Mouse (Mus musculus) spleen, adult 2 months (tissue): ENCODE results near the gene BC067074. TPM values are rescaled to one million over a fixed set of nuclear protein-coding genes. Genes with fewer than 3 reads are reported as not detected.
A peak's percentile ranks its signal among the peaks of the same experiment; 100 is the strongest.

ENCODE experiments used
- DNase-seq, 2 experiments: peaks; one replicate each; pipeline versions ENCODE4 v3.0.0 to v3.0.0-alpha.2; 2012 to 2021; ENCODE audit warnings: low spot score in 2 of 2, low read depth in 1 of 2
- H3K27ac ChIP-seq: fragments of 200-500 bp; 2 replicates; pipeline ENCODE4 v1.5.1; 2012; ENCODE audit warnings: low read length, inconsistent platforms; ENCODE audit not compliant: insufficient read depth
- H3K27me3 ChIP-seq: fragments of 200-500 bp; 2 replicates; pipeline ENCODE4 v1.6.1; 2012; ENCODE audit warnings: mild to moderate bottlenecking, moderate library complexity, low read length, inconsistent platforms; ENCODE audit not compliant: control insufficient read depth, insufficient read depth
- H3K36me3 ChIP-seq: fragments of 200-500 bp; 2 replicates; pipeline ENCODE4 v1.6.1; 2012; ENCODE audit warnings: mild to moderate bottlenecking, low read length, inconsistent platforms; ENCODE audit not compliant: control insufficient read depth, insufficient read depth
- H3K4me1 ChIP-seq: fragments of 200-500 bp; 2 replicates; pipeline ENCODE4 v1.6.1; 2011; ENCODE audit warnings: inconsistent platforms; ENCODE audit not compliant: control insufficient read depth, insufficient read depth, insufficient read length
- H3K4me3 ChIP-seq: fragments of 200-500 bp; 2 replicates; pipeline ENCODE4 v1.5.1; 2011; ENCODE audit warnings: mild to moderate bottlenecking, inconsistent platforms; ENCODE audit not compliant: insufficient read depth, insufficient read length; ENCODE audit errors: extremely low read depth
- CTCF ChIP-seq: fragments of 200-500 bp; IDR thresholded peaks from 2 replicates; pipeline ENCODE4 v1.5.1; 2011; ENCODE audit warnings: mild to moderate bottlenecking, inconsistent platforms; ENCODE audit not compliant: insufficient read depth, insufficient read length, insufficient replicate concordance; ENCODE audit errors: extremely low read depth
- POLR2A ChIP-seq: fragments of 200-500 bp; IDR thresholded peaks from 2 replicates; pipeline ENCODE4 v1.6.1; 2011; ENCODE audit warnings: low read depth, low read length, inconsistent platforms
- WGBS: fragments of 180-500 bp; shearing (Covaris S2); methylation state at CpG from one replicate; pipeline ENCODE4 v1.1.7; 2018; 5-methylcytosine and 5-hydroxymethylcytosine counted together
- polyA plus RNA-seq: library from polyadenylated mRNA; depleted of rRNA; stranded (reverse); fragments of >200 nt; gene quantifications from 2 replicates; pipeline ENCODE4 v1.2.3, GENCODE M21; 2012

Gene BC067074
- polyA plus RNA-seq, 1 experiment, result 0.12 TPM

GRCm38 (mm10) chr13:113265257-113265656 lies 27.7 kb upstream of the BC067074 start:
- no peak for DNase-seq
- no peaks in the 10 kb centered on the region for H3K4me1 ChIP-seq
- H3K36me3 ChIP-seq, result no peaks in the 10 kb centered on the region
- TF ChIP-seq CTCF (no peak), POLR2A (no peak)
- WGBS, result 19% methylated on average over 13 of the region's 13 CpGs
- no peaks in the 10 kb centered on the region for H3K27me3 ChIP-seq
- H3K4me3 ChIP-seq, result no peak overlapping the region
- no peak overlapping the region for H3K27ac ChIP-seq

GRCm38 (mm10) chr13:113266495-113266951 lies 26.4 kb upstream of the BC067074 start:
- DNase-seq, result peak; percentile 14 to 59
- Histone ChIP-seq H3K36me3 (no peaks in the 10 kb centered on the region), H3K27me3 (no peaks in the 10 kb centered on the region), H3K27ac (no peak overlapping the region), H3K4me1 (peaks cover 1% of the 10 kb centered on the region; the same call in 1 of the 2 replicates), H3K4me3 (no peak overlapping the region)
- 20% methylated on average over 9 of the region's 9 CpGs for WGBS
- no peak for TF ChIP-seq CTCF

- TF ChIP-seq POLR2A, result no peak
- no peak for TF ChIP-seq CTCF
- Histone ChIP-seq H3K4me3 (no peak overlapping the region), H3K27me3 (no peaks in the 10 kb centered on the region), H3K4me1 (peaks cover 2% of the 10 kb centered on the region; the same call in 1 of the 2 replicates), H3K36me3 (no peaks in the 10 kb centered on the region), H3K27ac (no peak overlapping the region)
- DNase-seq, result no peak
- WGBS, result 16% methylated on average over 3 of the region's 3 CpGs
Measured at GRCm38 (mm10) chr13:113267204-113267603, 25.8 kb upstream of the BC067074 start.

GRCm38 (mm10) chr13:113269777-113270776 lies 22.9 kb upstream of the BC067074 start:
- Histone ChIP-seq H3K27me3 (no peaks in the 10 kb centered on the region), H3K4me3 (no peak overlapping the region), H3K27ac (no peak overlapping the region), H3K4me1 (peaks cover 2% of the 10 kb centered on the region; the same call in 1 of the 2 replicates), H3K36me3 (no peaks in the 10 kb centered on the region)
- TF ChIP-seq CTCF (peak; percentile 86; the same call in 1 of the 2 replicates), POLR2A (no peak)
- peak; percentile 14 to 45 for DNase-seq
- 64% methylated on average over 18 of the region's 18 CpGs for WGBS

- no peak for DNase-seq
- Histone ChIP-seq H3K4me1 (peaks cover 2% of the 10 kb centered on the region; the same call in 1 of the 2 replicates), H3K36me3 (no peaks in the 10 kb centered on the region), H3K27me3 (no peaks in the 10 kb centered on the region), H3K27ac (no peak overlapping the region), H3K4me3 (no peak overlapping the region)
- TF ChIP-seq CTCF (no peak), POLR2A (no peak)
- 66% methylated on average over 8 of the region's 8 CpGs for WGBS
Measured at GRCm38 (mm10) chr13:113271189-113271588, 21.8 kb upstream of the BC067074 start.

GRCm38 (mm10) chr13:113287141-113287540 lies 5.8 kb upstream of the BC067074 start:
- Histone ChIP-seq H3K4me3 (no peak overlapping the region), H3K27me3 (no peaks in the 10 kb centered on the region), H3K27ac (no peak overlapping the region), H3K36me3 (no peaks in the 10 kb centered on the region), H3K4me1 (no peaks in the 10 kb centered on the region)
- TF ChIP-seq POLR2A, result no peak
- TF ChIP-seq CTCF, result no peak
- WGBS, result 87% methylated on average over 7 of the region's 7 CpGs
- DNase-seq, result no peak
